Mouse (Mus musculus) midbrain, embryonic 14.5 days (tissue): ENCODE results near the gene Rhbdl1. TPM values are rescaled to one million over a fixed set of nuclear protein-coding genes. Genes with fewer than 3 reads are reported as not detected.
A peak's percentile ranks its signal among the peaks of the same experiment; 100 is the strongest.
"Not testable (repeated sequence)": the region's sequence is repeated elsewhere in the genome, so short reads cannot be mapped to it uniquely, and the experiment has no call there.

ENCODE experiments used
- ATAC-seq: fragments of 200-750 bp; cut with Nextera tagmentation; 2 replicates; pipeline ENCODE4 v1.8.0; 2017; ENCODE audit warnings: moderate number of reproducible peaks, moderate library complexity; ENCODE audit not compliant: low FRiP score, low TSS enrichment
- DNase-seq: peaks from one replicate; pipeline ENCODE4 v3.0.0-alpha.2; 2015
- H3K27ac ChIP-seq: fragments of 300-500 bp; sonication (generic); replicated peaks from 2 replicates; pipeline ENCODE4 v1.5.1; 2014; ENCODE audit warnings: mild to moderate bottlenecking, low read depth, low read length, moderate library complexity
- H3K27me3 ChIP-seq: fragments of 300-500 bp; sonication (generic); 2 replicates; pipeline ENCODE4 v1.6.1; 2014; ENCODE audit warnings: low read length, control low read depth, mixed read lengths; ENCODE audit not compliant: control insufficient read depth, insufficient read depth
- H3K36me3 ChIP-seq: fragments of 300-500 bp; sonication (generic); 2 replicates; pipeline ENCODE4 v1.6.1; 2014; ENCODE audit warnings: low read length, control low read depth; ENCODE audit not compliant: control insufficient read depth, insufficient read depth
- H3K4me1 ChIP-seq: fragments of 300-500 bp; sonication (generic); 2 replicates; pipeline ENCODE4 v1.6.1; 2014; ENCODE audit warnings: mild to moderate bottlenecking, antibody characterized with exemption, low read length, control low read depth; ENCODE audit not compliant: control insufficient read depth, insufficient read depth
- H3K4me2 ChIP-seq: fragments of 300-500 bp; sonication (generic); 2 replicates; pipeline ENCODE4 v1.6.1; 2014; ENCODE audit warnings: mild to moderate bottlenecking, low read length, moderate library complexity
- H3K4me3 ChIP-seq: fragments of 300-500 bp; sonication (generic); replicated peaks from 2 replicates; pipeline ENCODE4 v1.5.1; 2014; ENCODE audit warnings: low read depth, low read length
- H3K9ac ChIP-seq: fragments of 300-500 bp; sonication (generic); replicated peaks from 2 replicates; pipeline ENCODE4 v1.6.1; 2014; ENCODE audit warnings: mild to moderate bottlenecking, low read length, moderate library complexity
- H3K9me3 ChIP-seq: fragments of 300-500 bp; sonication (generic); 2 replicates; pipeline ENCODE4 v1.6.1; 2016; ENCODE audit warnings: low read length, control low read depth, mixed read lengths; ENCODE audit not compliant: control insufficient read depth
- WGBS: fragments of 180-500 bp; shearing (Covaris S2); extraction: QIAGEN DNeasy Blood & Tissue Kit; methylation state at CpG from one replicate; pipeline ENCODE4 v1.1.7; 2014; 5-methylcytosine and 5-hydroxymethylcytosine counted together
- polyA plus RNA-seq: library from polyadenylated mRNA; unstranded; fragments of >200 nt; fragmentation: Nextera tagmentation; extraction: Ambion mirVana; gene quantifications from 2 replicates; pipeline ENCODE4 v1.2.1, GENCODE M21; 2014

Rhbdl1 gene
- polyA plus RNA-seq, 1 experiment from 2014 or later, result 45.5 TPM

- Histone ChIP-seq H3K4me1 (peaks cover 10% of the 10 kb centered on the region), H3K9ac (no peak overlapping the region), H3K27ac (no peak overlapping the region), H3K4me3 (no peak overlapping the region), H3K4me2 (no peak overlapping the region), H3K9me3 (no peaks in the 10 kb centered on the region), H3K27me3 (peaks cover 10% of the 10 kb centered on the region), H3K36me3 (peaks cover 38% of the 10 kb centered on the region)
- DNase-seq, result no peak
- ATAC-seq, result no peak
- WGBS, result 93% methylated on average over 11 of the region's 11 CpGs
Measured at GRCm38 (mm10) chr17:25817662-25818061, 19.4 kb downstream of the Rhbdl1 start.

GRCm38 (mm10) chr17:25813471-25813870 is 23.6 kb downstream of the Rhbdl1 start:
- peak overlapping the region; percentile 41 for H3K4me2 ChIP-seq
- H3K4me3 ChIP-seq, result 0 out of 2 replicates have a peak overlapping the region, but pooled peaks have one; percentile 10
- H3K9ac ChIP-seq, result peak overlapping the region; percentile 42; the same call in 1 of the 2 replicates
- DNase-seq (peak; percentile 78), ATAC-seq (no peak)
- peaks cover 9% of the 10 kb centered on the region for H3K27me3 ChIP-seq
- no peak overlapping the region for H3K27ac ChIP-seq
- WGBS, result 3% methylated on average over 20 of the region's 20 CpGs
- H3K9me3 ChIP-seq, result no peaks in the 10 kb centered on the region
- H3K4me1 ChIP-seq, result peaks cover 34% of the 10 kb centered on the region
- H3K36me3 ChIP-seq, result peaks cover 22% of the 10 kb centered on the region

- H3K9me3 ChIP-seq, result no peaks in the 10 kb centered on the region
- no peaks in the 10 kb centered on the region for H3K27me3 ChIP-seq
- 72% methylated on average over 4 of the region's 4 CpGs for WGBS
- 0 out of 2 replicates have a peak overlapping the region, but pooled peaks have one; percentile 16 for H3K9ac ChIP-seq
- ATAC-seq (no peak), DNase-seq (no peak)
- H3K4me1 ChIP-seq, result peaks cover 41% of the 10 kb centered on the region
- no peak overlapping the region for H3K27ac ChIP-seq
- H3K4me2 ChIP-seq, result peak overlapping the region; percentile 95
- H3K4me3 ChIP-seq, result peak overlapping the region; percentile 86; the same call in 1 of the 2 replicates
- H3K36me3 ChIP-seq, result no peaks in the 10 kb centered on the region
Measured at GRCm38 (mm10) chr17:25810890-25811289, 26.2 kb downstream of the Rhbdl1 start.

- 5% methylated on average over 25 of the region's 25 CpGs for WGBS
- DNase-seq, result no peak
- H3K4me2 ChIP-seq, result peak overlapping the region; percentile 95
- H3K9me3 ChIP-seq, result no peaks in the 10 kb centered on the region
- peak overlapping the region; percentile 86 for H3K4me3 ChIP-seq
- no peaks in the 10 kb centered on the region for H3K36me3 ChIP-seq
- H3K27me3 ChIP-seq, result no peaks in the 10 kb centered on the region
- peaks cover 41% of the 10 kb centered on the region for H3K4me1 ChIP-seq
- ATAC-seq, result peak; percentile 35
- peak overlapping the region; percentile 96 for H3K9ac ChIP-seq
- H3K27ac ChIP-seq, result peak overlapping the region; percentile 99
Measured at GRCm38 (mm10) chr17:25809606-25810340, 27.3 kb downstream of the Rhbdl1 start.

GRCm38 (mm10) chr17:25808789-25809605 is 28.1 kb downstream of the Rhbdl1 start, which contains the start of gene Fbxl16:
Fbxl16 (plus strand) TSS chr17:25809085.
- Histone ChIP-seq H3K9me3 (no peaks in the 10 kb centered on the region), H3K4me3 (peak within 1 kb of the TSS; percentile 86), H3K4me1 (peaks cover 42% of the 10 kb centered on the region), H3K4me2 (peak within 1 kb of the TSS; percentile 95), H3K36me3 (no peaks in the 10 kb centered on the region), H3K27me3 (no peaks in the 10 kb centered on the region), H3K27ac (peak within 1 kb of the TSS; percentile 99), H3K9ac (peak within 1 kb of the TSS; percentile 96)
- DNase-seq, result peak; percentile 98
- peak; percentile 90 for ATAC-seq
- WGBS, result under 1% methylated on average over 100 of the region's 100 CpGs

GRCm38 (mm10) chr17:25808028-25808427 is 29.1 kb downstream of the Rhbdl1 start:
- Histone ChIP-seq H3K27ac (peak overlapping the region; percentile 99), H3K27me3 (no peaks in the 10 kb centered on the region), H3K9ac (peak overlapping the region; percentile 96; the same call in 1 of the 2 replicates), H3K4me3 (peak overlapping the region; percentile 86), H3K4me1 (peaks cover 45% of the 10 kb centered on the region), H3K36me3 (no peaks in the 10 kb centered on the region), H3K9me3 (no peaks in the 10 kb centered on the region), H3K4me2 (peak overlapping the region; percentile 95)
- no peak for DNase-seq
- no peak for ATAC-seq
- 31% methylated on average over 5 of the region's 5 CpGs for WGBS

- WGBS, result 60% methylated on average over 2 of the region's 2 CpGs
- H3K4me1 ChIP-seq, result peaks cover 45% of the 10 kb centered on the region
- not testable (repeated sequence) for H3K9ac ChIP-seq, DNase-seq, H3K4me2 ChIP-seq, H3K36me3 ChIP-seq, H3K9me3 ChIP-seq, H3K27ac ChIP-seq, ATAC-seq, H3K4me3 ChIP-seq, H3K27me3 ChIP-seq
Measured at GRCm38 (mm10) chr17:25807452-25807851, 29.6 kb downstream of the Rhbdl1 start.

- Histone ChIP-seq H3K9me3 (no peaks in the 10 kb centered on the region), H3K27me3 (no peaks in the 10 kb centered on the region), H3K4me3 (no peak overlapping the region), H3K27ac (no peak overlapping the region), H3K4me1 (peaks cover 46% of the 10 kb centered on the region), H3K4me2 (no peak overlapping the region), H3K36me3 (no peaks in the 10 kb centered on the region), H3K9ac (no peak overlapping the region)
- 91% methylated on average over 4 of the region's 4 CpGs for WGBS
- ATAC-seq (no peak), DNase-seq (no peak)
Measured at GRCm38 (mm10) chr17:25806507-25806906, 30.6 kb downstream of the Rhbdl1 start.
